9 mouse cellular contexts compared by ENCODE assay signal in the genomic region with DNA sequence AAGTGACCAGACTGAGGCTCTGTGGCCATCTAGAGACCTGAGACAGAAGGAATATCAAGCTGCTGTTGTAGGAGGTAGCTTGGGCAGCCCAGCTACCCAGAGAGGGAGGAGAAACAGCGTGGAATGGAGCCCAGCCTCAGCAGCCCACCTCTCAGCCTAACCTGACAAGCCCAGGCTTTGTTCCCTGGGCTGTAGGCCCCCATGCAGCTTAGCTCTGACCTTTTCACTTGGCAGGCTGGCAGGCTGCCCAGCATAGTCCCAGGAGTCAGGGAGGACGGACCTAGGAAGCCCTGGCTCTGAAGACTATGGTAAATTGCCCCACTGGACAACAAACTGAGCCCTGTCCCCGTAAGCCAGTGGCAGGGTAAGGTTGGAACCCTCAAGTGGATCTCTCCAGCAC.
A peak's percentile ranks its signal among the peaks of the same experiment; 100 is the strongest.
DNase-seq lines count a peak whose midpoint lies in the region; ATAC-seq lines count a peak whose summit lies in the region.
"Had no signal": no experiment of that assay in that cellular context is flagged by ENCODE, and none has a peak within 500 bp of the region (broad histone marks: within the 10 kb centered on the region; RNA-seq: fewer than 3 reads in every experiment).

No protein-coding gene starts in this region.

- no peaks in the 10 kb centered on the region for H3K36me3 ChIP-seq in neural tube, embryonic 13.5 days
- no peaks in the 10 kb centered on the region for H3K36me3 ChIP-seq in embryonic facial prominence, embryonic 12.5 days
- H3K36me3 ChIP-seq in kidney, embryonic 16.5 days (ENCODE audit: insufficient read depth, low read length), result no peaks in the 10 kb centered on the region
- no peaks in the 10 kb centered on the region for H3K36me3 ChIP-seq in stomach, embryonic 14.5 days (ENCODE audit: control insufficient read depth, insufficient read depth, low read length)
- H3K36me3 ChIP-seq: lung, embryonic 15.5 days had no signal

- H3K27ac ChIP-seq in neural tube, embryonic 13.5 days (replicated peaks), result peak overlapping the region; percentile 62
- H3K27ac ChIP-seq in embryonic facial prominence, embryonic 12.5 days, result peak overlapping the region; percentile 72
- H3K27ac ChIP-seq in kidney, embryonic 16.5 days (ENCODE audit: low read length), result peak overlapping the region; percentile 10; the same call in 1 of the 2 replicates
- H3K27ac ChIP-seq in stomach, embryonic 14.5 days (ENCODE audit: low read length), result no peak overlapping the region
- H3K27ac ChIP-seq: lung, embryonic 15.5 days had no signal

- DNase-seq in neural tube, embryonic 10.5 days (ENCODE audit: extremely low spot score, low spot score), result no peak
- no peak for DNase-seq in cerebellum, adult 9-11 months
- DNase-seq in urinary bladder, postnatal 36 days (ENCODE audit: low spot score in 2 of 2), result no peak

- H3K9ac ChIP-seq in neural tube, embryonic 13.5 days, result 0 out of 2 replicates have a peak overlapping the region, but pooled peaks have one; percentile 5
- H3K9ac ChIP-seq in embryonic facial prominence, embryonic 12.5 days, result no peak overlapping the region
- no peak overlapping the region for H3K9ac ChIP-seq in kidney, embryonic 16.5 days (replicated peaks; ENCODE audit: low read length)
- H3K9ac ChIP-seq in stomach, embryonic 14.5 days (replicated peaks; ENCODE audit: low read depth, low read length), result no peak overlapping the region
- H3K9ac ChIP-seq: lung, embryonic 15.5 days had no signal

- peaks cover 30% of the 10 kb centered on the region for H3K4me1 ChIP-seq in neural tube, embryonic 13.5 days (replicated peaks)
- H3K4me1 ChIP-seq in embryonic facial prominence, embryonic 12.5 days, result peaks cover 24% of the 10 kb centered on the region
- H3K4me1 ChIP-seq in kidney, embryonic 16.5 days (ENCODE audit: insufficient read depth, low read length), result 0 out of 2 replicates have a peak, but pooled peaks cover 7% of the 10 kb centered on the region
- peaks cover 10% of the 10 kb centered on the region; the same call in 1 of the 2 replicates for H3K4me1 ChIP-seq in stomach, embryonic 14.5 days (ENCODE audit: control insufficient read depth, insufficient read depth, low read length)
- H3K4me1 ChIP-seq: lung, embryonic 15.5 days had no signal

- H3K9me3 ChIP-seq in neural tube, embryonic 13.5 days, result no peaks in the 10 kb centered on the region
- H3K9me3 ChIP-seq in embryonic facial prominence, embryonic 12.5 days, result no peaks in the 10 kb centered on the region
- H3K9me3 ChIP-seq in kidney, embryonic 16.5 days (ENCODE audit: low read length), result no peaks in the 10 kb centered on the region
- H3K9me3 ChIP-seq in stomach, embryonic 14.5 days (ENCODE audit: control insufficient read depth, low read depth, low read length), result no peaks in the 10 kb centered on the region
- H3K9me3 ChIP-seq: lung, embryonic 15.5 days had no signal

- ATAC-seq in neural tube, embryonic 13.5 days (ENCODE audit: low read depth), result peak; percentile 58; the same call in 1 of the 2 replicates
- ATAC-seq in embryonic facial prominence, embryonic 12.5 days (ENCODE audit: insufficient number of reproducible peaks, insufficient read depth, low FRiP score, low TSS enrichment), result 0 out of 2 replicates have a peak, but pooled peaks have one; percentile 52
- peak; percentile 82; the same call in 1 of the 2 replicates for ATAC-seq in kidney, embryonic 16.5 days (ENCODE audit: low FRiP score, low TSS enrichment)
- ATAC-seq in stomach, embryonic 14.5 days (ENCODE audit: insufficient number of reproducible peaks, insufficient read depth, low FRiP score, low read depth), result peak; percentile 65
- ATAC-seq in erythroid progenitor cell, adult 5-6 weeks (replicated peaks; ENCODE audit: low FRiP score, poor library complexity, severe bottlenecking), result no peak

- no peak overlapping the region for H3K4me3 ChIP-seq in neural tube, embryonic 13.5 days
- no peak overlapping the region for H3K4me3 ChIP-seq in embryonic facial prominence, embryonic 12.5 days
- H3K4me3 ChIP-seq in kidney, embryonic 16.5 days (ENCODE audit: low read length), result no peak overlapping the region
- H3K4me3 ChIP-seq in stomach, embryonic 14.5 days (ENCODE audit: low read depth, low read length), result no peak overlapping the region
- H3K4me3 ChIP-seq: lung, embryonic 15.5 days had no signal

- H3K4me2 ChIP-seq in neural tube, embryonic 13.5 days, result no peak overlapping the region
- no peak overlapping the region for H3K4me2 ChIP-seq in embryonic facial prominence, embryonic 12.5 days (replicated peaks)
- no peak overlapping the region for H3K4me2 ChIP-seq in kidney, embryonic 16.5 days (replicated peaks; ENCODE audit: low read depth, low read length)
- no peak overlapping the region for H3K4me2 ChIP-seq in stomach, embryonic 14.5 days (replicated peaks; ENCODE audit: low read depth, low read length)
- H3K4me2 ChIP-seq: lung, embryonic 15.5 days had no signal

- 0 out of 2 replicates have a peak, but pooled peaks cover 3% of the 10 kb centered on the region for H3K27me3 ChIP-seq in neural tube, embryonic 13.5 days
- 0 out of 2 replicates have a peak, but pooled peaks cover 5% of the 10 kb centered on the region for H3K27me3 ChIP-seq in embryonic facial prominence, embryonic 12.5 days
- H3K27me3 ChIP-seq in kidney, embryonic 16.5 days (ENCODE audit: insufficient read depth, low read length), result no peaks in the 10 kb centered on the region
- no peaks in the 10 kb centered on the region for H3K27me3 ChIP-seq in stomach, embryonic 14.5 days (ENCODE audit: control insufficient read depth, insufficient read depth, low read length)
- H3K27me3 ChIP-seq: lung, embryonic 15.5 days had no signal

- WGBS in neural tube, embryonic 13.5 days, result 20% methylated on average over 3 of the region's 3 CpGs
- WGBS in embryonic facial prominence, embryonic 12.5 days, result 43% methylated on average over 3 of the region's 3 CpGs
- 36% methylated on average over 3 of the region's 3 CpGs for WGBS in kidney, embryonic 16.5 days
- 21% methylated on average over 3 of the region's 3 CpGs for WGBS in stomach, embryonic 14.5 days
